Mouse (Mus musculus) ovary, adult 18-20 months (tissue): Measurements from ENCODE around the gene Zer1.
"Not testable (repeated sequence)": the region's sequence is repeated elsewhere in the genome, so short reads cannot be mapped to it uniquely, and the experiment has no call there.

Source experiments
- DNase-seq: peaks from one replicate; pipeline ENCODE4 v3.0.0; 2022; ENCODE audit warnings: low spot score, mixed read lengths

Zer1 gene

DNA sequence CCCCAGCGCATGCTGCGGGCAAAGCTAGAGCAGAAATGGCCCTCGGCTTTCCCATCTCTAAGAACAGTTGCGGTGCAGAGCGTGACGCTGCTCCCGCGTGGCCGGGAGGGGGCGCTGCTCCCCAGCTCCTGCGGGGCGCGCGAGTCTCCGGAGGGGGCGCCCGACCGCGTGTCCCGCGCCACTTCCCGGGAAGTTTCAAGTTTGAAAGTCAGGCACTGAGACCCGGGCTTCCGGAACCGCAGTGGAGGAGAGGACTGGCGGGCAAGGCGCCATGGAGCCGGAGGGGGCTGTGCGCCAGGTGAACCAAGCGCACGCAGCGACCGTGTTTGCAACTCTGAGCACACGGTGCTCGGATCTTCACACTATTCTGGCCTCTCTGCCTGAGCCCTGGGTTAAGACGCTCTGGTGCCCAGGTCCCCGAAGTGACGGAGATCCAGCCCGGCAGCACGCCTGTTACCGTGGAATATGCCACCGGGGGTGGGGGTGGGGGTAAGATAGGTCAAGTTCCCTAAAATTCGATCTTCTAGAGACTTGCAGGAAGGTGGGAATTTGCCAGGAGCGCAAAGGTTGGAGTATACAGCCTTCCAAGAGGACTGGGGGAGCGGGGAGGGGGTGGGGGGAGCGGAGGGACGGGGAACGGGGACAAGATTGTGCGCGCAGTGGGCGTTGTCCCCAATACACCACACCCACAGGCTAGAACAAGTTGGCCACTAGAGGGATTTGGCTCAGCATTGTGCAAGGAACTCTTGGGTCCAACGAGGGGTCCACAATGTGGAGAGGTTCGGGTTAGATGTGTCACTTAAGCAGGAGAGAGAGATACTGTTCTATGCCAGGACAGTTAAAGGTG, 46.7 kb downstream of the Zer1 start, which contains the start of gene Pkn3:
TSS of gene Pkn3 (plus strand) at position 183 of the 847 bp plus-strand sequence.
- DNase-seq, result peak; percentile 74

DNA sequence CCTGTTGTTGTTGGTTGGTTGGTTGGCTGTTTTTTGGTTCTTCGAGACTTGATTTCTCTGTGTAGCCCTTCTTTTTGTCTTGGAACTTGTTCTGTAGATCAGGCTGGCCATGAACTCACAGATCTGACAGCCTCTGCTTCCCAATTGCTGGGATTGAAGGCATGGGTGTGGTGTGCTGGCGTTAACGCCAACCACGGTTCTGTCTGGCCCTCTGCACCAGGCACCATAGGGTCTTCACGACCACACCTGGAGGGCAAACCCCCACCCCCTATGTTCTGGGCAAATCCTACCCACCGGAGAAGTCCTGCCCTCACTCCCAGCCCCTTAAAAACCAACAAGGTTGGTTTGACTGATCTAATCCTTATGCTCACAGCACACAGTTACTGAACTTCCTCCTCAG, 47.4 kb downstream of the Zer1 start:
- DNase-seq, result no peak

DNA sequence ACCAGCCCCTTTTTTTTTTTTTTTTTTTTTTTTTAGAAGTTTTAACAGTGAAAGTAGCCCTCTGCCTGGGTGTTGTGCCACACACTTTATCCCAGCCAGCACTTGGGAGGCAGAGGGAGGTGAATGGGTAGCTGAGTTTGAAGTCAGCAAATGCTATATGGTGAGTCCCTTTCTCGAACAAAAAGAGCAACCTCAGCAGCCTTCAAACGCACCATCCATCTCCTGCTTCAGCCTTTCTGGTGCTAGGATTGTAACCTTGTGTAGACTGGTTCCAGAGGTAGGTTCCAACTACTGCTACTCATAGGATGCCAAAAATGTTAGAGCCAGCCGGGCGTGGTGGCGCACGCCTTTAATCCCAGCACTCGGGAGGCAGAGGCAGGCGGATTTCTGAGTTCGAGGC, 47.9 kb downstream of the Zer1 start:
- DNase-seq, result no peak

DNA sequence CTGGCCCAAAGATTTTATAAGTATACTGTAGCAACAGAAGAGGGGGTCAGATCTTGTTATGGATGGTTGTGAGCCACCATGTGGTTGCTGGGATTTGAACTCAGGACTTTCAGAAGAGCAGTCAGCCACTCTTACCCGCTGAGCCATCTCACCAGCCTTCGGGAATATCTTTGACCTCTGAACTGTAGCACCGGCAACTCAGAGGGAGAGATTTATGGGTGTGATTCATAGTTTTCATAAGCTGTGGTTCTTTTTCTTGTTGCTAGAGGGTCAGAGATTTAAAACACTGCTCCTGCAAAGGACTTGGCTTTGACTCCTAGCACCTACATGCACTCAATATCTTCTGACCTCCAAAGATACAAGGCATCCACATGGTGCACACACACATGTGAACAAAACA, 48.8 kb downstream of the Zer1 start:
- DNase-seq, result no peak

DNA sequence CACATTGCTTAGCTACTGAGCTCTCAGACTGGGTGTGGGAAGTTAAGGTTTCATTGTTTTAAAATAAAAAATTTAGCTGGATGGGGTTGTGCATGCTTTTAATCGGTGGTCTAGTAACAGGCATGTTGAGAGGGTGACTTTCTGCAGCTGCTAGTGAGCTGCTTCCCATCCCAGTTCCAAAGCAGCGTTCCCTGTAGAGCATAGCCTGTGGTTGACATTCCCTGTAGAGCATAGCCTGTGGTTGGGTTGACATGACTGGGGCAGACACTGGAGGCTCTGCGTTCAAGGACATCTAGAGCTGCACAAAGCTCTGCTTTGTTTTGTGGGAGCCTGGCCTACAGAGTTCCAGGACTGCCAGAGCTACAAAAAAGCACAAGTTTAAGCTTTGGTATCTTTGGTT, 51.1 kb downstream of the Zer1 start:
- DNase-seq, result no peak

DNA sequence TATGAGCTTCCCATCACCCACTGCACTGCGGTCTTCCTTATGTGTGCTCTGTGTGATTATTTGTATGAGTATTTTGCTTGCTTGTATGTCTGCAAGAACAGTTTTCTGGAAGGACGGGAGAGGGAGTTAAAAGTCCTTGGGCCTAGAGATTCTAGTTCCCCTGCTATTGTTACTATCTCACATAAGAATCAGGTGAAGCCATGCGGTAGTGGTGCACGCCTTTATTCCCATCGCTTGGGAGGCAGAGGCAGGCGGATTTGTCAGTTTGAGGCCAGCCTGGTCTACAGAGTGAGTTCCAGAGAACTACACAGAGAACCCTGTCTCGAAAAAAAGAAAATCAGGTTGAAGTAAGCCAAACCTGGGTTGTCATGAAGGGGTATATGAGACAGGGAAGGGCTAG, 51.5 kb downstream of the Zer1 start:
- DNase-seq, result no peak

DNA sequence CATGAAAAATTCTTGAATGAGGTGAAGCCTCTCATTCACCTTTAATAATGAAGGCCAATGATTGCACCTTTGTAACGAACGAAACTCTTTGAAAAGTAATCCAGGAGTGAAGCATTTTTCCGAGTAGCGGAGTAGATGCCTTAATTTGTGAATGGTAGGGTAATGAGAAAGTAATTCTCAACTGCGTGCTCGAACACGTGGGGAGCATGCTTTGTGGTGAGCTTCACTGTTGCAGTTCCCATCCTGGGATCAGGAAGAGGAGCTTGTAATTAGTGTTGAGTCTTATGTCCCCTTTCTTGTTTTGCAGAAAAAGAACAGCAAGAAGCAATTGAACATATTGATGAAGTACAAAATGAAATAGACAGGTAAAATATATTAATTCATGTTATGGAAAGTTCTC, 56.4 kb downstream of the Zer1 start:
- DNase-seq, result no peak

DNA sequence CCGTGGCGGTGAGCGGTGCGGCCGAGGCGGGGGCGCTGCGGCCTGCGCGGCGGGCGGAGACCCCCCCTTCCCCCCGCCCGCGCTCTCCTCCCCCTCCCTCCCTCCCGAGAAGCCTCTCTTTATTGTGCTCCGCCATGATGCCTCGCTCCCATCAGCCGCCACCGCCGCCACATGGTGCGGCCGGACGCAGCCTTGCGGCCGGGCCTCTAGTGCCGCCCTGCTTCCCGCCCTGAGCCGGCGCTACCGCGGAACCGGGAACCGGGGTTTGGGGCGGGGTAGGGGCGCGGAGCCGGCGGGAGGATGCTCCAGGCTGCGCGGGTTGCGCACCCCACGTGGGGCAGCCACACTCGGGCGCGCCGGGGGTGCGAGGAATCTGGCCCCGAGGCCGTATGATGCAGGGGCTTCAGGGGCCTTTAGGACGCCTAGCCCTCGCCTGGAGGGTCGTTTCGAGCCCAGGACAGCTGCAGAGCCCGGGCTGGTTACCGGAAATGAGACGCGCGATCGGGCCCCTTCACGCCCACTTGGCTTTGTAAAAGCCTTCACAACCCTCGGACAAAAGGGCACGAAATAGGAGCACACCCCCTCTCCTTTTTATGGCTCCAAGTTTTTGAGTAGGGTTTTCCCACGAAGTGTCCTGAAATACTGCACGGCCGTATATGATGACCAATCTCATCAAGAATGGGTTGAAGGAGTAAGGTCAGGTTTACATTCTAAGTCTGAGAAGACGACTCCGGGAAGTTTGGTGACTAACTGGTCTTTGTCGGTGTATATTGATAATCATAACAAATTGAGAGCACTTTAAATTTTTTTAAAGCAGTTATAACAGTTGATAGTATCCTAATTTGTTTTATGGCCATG, 57.1 kb downstream of the Zer1 start:
- no peak for DNase-seq

DNA sequence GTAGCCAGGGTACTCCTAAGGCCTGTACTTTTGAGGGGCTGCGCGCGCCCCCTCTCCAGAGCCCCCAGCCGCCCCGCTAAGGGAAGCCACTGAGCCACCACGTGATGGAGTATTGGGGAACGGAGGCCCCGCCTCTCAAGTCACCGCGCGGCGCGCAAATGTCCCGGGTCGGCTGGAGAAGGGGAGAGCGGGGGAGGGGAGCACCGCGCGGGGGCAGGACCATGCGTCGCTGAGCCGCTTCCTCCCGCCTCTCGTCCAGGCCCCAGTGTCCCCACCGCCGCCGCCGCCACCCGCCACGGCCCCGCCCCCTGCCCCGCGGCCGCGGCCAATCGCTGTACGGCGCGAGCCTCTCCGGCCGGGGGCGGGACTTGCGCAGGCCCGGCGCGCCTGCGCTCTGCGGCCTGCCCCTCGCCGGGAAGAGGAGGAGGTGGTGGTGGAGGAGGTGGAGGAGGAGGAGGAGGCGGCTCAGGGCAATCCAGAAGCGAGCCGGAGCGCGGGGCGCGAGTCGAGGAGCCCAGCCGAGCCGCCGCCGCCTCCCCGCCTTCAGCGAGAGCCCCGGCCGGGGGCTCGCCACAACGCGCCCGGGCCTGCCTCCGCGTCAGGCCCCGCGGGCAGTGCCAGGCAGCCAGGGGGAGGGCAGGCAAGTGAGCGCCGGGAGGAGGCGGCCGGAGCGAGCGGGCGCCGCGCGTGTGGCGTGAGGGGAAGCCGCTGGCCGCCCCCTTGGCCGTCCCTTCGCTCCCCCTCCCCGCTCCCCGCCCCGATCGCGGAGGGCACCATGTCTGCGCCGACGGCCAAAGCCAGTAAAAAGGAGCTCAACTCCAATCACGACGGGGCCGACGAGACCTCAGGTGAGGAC, 58.1 kb downstream of the Zer1 start:
- DNase-seq, result peak; percentile 98

DNA sequence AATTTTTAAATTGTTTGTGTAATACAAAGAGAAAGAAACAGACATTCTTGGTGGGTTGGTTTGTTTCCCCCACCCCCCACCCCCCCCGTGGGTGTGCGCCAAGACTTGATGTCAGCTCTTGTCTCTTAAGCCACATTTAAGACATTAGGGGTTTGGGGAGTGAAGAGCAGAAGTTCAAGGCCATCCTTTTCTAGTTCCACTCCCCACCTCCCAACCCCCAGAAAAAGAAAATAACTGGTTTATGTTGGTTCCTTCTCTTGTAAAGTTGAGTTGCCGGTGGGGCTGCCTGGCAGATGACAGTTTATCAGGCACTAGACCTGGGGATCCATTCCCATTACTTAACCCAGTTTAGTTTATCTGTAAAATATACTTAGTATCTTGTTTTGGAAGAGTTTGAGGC, 60.1 kb downstream of the Zer1 start:
- DNase-seq, result no peak

DNA sequence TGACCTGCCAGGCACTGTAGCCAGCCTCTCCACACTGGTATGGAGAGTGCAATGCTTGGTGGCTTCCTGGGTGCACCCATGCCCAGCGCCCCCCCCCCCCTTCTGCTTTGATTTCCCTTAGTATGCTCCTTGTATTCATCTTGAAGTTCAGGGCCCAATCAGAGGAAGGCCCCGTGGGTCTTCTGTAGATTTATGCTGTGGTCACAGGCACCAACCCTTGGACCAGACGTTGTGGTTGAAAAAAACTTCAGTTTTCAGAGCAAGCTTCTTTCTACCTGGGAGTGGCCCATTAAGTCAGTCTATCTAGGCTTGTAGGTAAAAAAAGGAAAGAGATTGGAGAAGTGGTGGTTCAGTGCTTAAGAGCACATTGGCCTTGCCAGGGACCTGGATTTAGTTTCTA, 60.6 kb downstream of the Zer1 start:
- DNase-seq, result no peak

DNA sequence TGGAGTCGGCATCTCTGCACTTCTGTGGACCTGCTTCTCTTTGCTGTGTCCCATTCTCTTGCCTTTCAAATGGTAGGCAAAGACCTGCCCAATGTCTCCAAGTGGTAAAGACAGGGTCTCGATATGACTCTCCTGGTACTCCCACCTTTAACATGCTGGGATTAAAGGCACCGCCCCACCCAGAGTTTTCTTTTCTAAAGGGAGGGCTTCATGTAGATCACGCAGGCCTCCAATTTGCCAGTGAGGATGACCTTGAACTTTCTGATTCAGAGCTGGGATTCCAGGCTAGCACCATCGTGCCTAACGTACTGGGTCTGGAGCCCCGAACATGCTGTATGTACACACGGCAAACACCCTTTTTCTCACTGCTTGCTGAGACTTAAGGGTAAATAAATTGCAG, 61.1 kb downstream of the Zer1 start:
- no peak for DNase-seq

DNA sequence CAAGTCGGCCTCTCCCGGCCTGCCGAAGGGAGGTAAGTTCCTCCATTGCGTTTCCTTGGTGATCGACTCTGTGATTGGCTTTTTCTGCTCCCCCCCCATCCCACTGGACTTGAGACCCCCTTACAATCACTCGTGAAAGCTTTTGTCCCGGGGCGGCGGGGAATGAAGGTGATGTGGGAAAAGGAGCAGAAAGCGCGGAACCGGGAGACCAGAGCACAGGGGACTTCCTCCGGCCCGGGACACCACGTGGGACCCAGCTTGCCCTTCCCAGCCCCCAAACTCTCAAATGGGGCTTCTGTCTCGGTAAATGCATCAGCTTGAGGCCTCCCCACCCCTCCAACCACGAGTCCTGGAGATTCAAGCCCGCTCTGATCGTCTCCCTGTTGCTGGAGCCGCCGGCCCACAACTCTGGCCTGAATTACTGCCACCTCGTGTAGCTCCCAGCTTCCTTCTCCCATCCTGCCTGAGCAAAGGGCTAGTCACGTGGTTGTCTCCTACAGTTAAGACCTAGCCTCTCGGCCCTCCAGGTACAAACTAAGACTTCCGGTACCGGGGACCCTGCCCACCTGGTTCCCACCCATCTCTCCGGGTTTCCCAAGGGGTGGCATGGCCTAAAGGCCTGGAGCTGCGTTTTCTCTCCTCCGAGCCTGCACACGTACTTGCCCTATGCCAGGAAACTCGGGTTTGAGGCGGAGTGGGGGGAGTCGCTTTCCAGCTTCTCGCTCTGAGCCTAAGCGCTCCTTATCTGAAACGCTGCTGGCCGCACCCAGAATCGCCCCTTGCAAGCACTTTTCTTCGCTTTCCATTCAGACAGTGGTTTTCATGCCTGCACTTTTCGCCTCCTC, 61.9 kb downstream of the Zer1 start:
- peak; percentile 56 for DNase-seq

DNA sequence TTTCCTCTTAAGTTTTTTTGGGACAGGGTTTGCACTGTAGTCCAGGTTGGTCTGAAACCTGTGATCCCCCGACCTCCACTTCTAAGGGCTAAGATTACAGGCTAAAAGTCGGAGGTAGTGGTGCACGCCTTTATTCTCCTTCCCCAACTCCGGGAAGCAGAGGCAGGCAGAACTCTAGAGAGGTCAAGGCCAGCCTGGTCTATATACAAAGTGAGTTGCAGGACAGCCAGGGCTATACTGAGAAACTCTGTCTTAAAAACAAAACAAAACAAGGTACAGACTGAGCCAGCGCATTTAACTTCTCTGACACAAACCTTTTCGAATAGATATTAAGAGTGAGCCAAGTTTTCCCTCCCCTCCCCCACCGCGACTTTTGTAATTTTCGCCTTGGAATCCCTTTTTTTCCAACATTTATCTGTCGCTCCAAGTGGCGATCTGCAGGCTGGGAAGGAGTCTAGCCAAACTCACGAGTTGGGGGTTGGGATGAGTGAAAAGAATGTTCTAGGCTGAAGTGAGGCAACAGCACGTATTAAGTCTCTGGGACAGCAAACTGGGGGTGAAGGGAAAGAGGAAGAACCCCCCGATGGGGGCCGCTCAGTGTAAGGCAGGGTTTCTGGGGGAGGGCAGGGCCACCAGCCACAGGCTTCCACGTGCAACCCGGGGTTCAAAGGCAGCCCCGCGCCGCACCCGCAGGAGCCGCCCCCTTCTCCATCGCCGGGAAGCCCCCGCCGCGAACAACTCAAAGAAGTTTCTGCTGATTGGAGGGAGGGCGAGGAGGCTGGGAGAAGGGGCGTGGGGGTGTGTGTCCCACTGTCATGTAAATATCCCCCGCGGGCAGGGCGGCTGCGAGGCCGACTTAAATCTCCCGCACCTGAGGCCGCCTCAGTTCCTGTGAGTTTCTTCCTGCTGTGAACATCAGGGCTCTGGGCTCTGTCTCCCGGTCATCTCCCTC, 62.9 kb downstream of the Zer1 start:
- DNase-seq, result no peak

DNA sequence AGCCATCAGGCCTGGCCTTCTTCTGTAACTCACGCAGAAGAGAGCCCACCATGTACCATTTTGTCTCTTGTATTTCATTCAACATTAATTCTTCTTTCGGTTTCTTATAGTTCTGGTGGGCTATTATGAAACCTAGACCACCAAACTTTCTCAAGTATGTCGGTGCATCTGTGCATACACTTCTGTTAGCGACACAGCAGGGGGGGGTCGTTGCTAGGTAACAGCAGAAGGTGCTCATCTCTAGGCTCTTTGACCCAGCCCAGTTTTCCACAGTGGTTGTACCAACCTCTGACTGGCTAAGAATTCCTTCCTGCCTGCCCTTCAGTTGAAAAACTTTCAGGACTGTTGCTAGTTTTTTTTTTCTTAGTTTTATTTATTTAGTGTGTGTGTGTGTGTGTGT, 66.0 kb downstream of the Zer1 start:
- no peak for DNase-seq

DNA sequence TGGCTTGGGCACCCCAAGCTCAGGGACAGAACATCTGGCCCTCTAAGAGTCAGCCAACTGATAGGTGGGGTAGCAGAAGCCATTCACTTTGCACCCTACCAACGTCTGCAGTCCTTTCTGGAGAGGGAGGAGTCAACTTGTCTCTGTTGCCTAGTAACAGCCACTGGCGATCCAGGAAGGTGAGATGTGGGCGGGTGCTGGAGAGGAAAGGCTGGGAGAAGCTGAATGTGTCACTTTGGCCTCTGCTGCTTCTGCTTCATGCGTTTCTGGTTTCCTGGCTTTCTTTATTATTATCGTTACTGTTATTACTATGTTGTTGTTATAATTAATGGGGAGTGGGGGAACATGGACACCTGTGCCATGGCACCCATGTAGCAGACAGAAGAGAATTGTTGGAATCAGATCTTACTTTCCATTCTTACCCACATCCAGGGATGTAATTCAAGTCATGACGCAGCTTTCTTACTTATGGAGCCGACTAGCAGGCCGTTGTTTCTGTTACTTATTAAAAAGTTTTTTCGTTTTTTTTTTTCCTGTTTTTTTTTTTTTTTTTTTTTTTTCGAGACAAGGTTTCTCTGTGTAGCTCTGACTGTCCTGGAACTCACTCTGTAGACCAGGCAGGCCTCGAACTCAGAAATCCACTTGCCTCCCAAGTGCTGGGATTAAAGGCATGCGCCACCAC, 67.0 kb downstream of the Zer1 start, which contains the start of gene Set:
TSS of gene Set (plus strand) at position 156 of the 682 bp plus-strand sequence.
- DNase-seq, result peak; percentile 68

DNA sequence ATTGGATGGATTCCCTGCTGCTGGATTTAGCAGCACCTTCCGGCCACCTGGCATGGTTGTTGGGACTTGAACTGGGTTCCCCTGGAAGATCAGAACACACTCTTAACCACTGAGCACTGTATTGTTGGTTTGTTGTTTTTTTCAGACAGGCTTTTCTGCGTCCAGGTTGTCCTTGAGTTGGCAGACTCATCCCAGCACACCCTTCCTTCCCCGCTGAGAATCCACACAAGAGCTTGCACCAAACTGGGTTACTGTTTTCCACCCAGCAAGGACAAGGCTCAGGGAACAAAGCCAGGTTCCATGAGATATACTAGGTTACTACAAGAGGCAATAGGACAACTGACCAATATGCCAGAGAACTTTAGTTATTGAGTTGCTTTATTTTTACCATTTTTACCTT, 67.6 kb downstream of the Zer1 start:
- DNase-seq, result no peak

DNA sequence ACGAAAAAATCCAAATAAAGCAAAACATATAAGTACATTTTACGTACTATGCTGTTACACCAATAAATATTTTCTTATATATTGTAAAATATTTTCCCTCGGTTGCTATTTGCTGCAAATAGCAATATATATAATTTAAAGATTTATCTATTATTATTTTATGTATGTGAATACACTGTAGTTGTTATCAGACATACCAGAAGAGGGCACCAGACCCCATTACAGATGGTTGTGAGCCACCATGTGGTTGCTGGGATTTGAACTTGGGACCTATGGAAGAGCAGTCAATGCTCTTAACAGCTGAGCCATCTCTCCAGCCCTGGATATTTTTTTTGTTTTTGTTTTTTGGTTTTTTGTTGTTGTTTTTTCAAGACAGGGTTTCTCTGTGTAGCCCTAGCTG, 69.1 kb downstream of the Zer1 start:
- not testable (repeated sequence) for DNase-seq

DNA sequence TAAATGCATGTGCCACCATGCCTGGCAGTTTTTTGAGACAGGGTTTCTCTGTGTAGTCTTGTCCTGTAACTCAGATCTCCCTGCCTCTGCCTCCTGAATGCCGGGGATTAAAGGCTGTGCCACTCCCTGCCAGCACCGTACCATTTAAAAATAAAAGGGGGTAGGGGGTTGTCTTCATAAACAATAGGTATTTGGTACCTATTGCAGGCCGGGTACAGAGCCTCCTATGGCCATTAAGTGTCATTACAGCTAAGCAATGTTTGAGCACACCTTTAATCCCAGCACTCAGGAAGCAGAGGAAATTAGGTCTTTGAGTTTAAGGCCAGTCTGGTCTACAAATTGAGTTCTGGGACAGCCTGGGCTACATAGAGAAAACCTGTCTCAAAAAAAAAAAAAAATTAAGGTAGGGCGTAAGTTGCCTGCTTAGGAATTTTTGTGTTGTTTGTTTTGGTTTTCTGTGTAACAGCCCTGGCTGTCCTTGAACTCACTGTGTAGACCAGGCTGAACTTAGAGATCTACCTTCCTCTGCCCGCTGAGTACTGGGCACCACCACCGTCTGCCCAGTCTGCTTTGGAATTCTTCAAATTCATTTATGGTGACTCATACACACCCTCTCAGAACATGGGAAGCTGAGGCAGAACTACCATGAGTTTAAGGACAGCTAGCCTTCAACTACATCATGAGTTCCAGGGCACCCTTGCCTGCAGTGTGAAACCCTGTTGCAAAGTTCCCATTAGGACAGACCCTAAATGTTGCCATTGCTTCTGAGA, 72.2 kb downstream of the Zer1 start:
- DNase-seq, result no peak
